Mouse (Mus musculus) embryonic fibroblast, embryonic 13.5 days (primary cell): ENCODE data around the gene Gm6482.
"Not testable (repeated sequence)": the region's sequence is repeated elsewhere in the genome, so short reads cannot be mapped to it uniquely, and the experiment has no call there.

Source experiments
- CTCF ChIP-seq: IDR thresholded peaks from 2 replicates; pipeline ENCODE4 v1.5.1; 2011; ENCODE audit warnings: mild to moderate bottlenecking, control low read depth, low read length, moderate library complexity, borderline replicate concordance; ENCODE audit not compliant: insufficient read depth
- POLR2A ChIP-seq: IDR thresholded peaks from 2 replicates; pipeline ENCODE4 v1.6.1; 2011; ENCODE audit warnings: low read depth, mild to moderate bottlenecking, control low read depth, low read length, moderate library complexity

GRCm38 (mm10) chr14:41408181-41408580 lies at the start of gene Gm6482:
- not testable (repeated sequence) for TF ChIP-seq CTCF, POLR2A
